Mouse (Mus musculus) lung, embryonic 16.5 days (tissue): ENCODE results near the gene Stc2. TPM values are rescaled to one million over a fixed set of nuclear protein-coding genes. Genes with fewer than 3 reads are reported as not detected.

Experiments
- ATAC-seq: fragments of 200-750 bp; cut with Nextera tagmentation; 2 replicates; pipeline ENCODE4 v1.8.0; 2017; ENCODE audit warnings: low read depth, mild to moderate bottlenecking, moderate library complexity
- H3K27ac ChIP-seq: fragments of 300-500 bp; sonication (generic); 2 replicates; pipeline ENCODE4 v1.5.1; 2014; ENCODE audit warnings: mild to moderate bottlenecking, control low read depth, low read length
- H3K27me3 ChIP-seq: fragments of 300-500 bp; sonication (generic); 2 replicates; pipeline ENCODE4 v1.6.1; 2014; ENCODE audit warnings: low read depth, low read length, mixed read lengths; ENCODE audit not compliant: control insufficient read depth, insufficient read depth
- H3K36me3 ChIP-seq: fragments of 300-500 bp; sonication (generic); 2 replicates; pipeline ENCODE4 v1.6.1; 2014; ENCODE audit warnings: low read length; ENCODE audit not compliant: control insufficient read depth, insufficient read depth
- H3K4me1 ChIP-seq: fragments of 300-500 bp; sonication (generic); replicated peaks from 2 replicates; pipeline ENCODE4 v1.6.1; 2014; ENCODE audit warnings: low read length, mixed read lengths; ENCODE audit not compliant: control insufficient read depth, insufficient read depth
- H3K4me2 ChIP-seq: fragments of 300-500 bp; sonication (generic); 2 replicates; pipeline ENCODE4 v1.6.1; 2014; ENCODE audit warnings: low read depth, low read length, control low read depth
- H3K4me3 ChIP-seq: fragments of 300-500 bp; sonication (generic); 2 replicates; pipeline ENCODE4 v1.5.1; 2014; ENCODE audit warnings: mild to moderate bottlenecking, low read length, control low read depth
- H3K9ac ChIP-seq: fragments of 300-500 bp; sonication (generic); 2 replicates; pipeline ENCODE4 v1.6.1; 2014; ENCODE audit warnings: low read length, control low read depth
- H3K9me3 ChIP-seq: fragments of 300-500 bp; sonication (generic); 2 replicates; pipeline ENCODE4 v1.6.1; 2016; ENCODE audit warnings: low read length; ENCODE audit not compliant: control insufficient read depth
- WGBS: fragments of 180-500 bp; shearing (Covaris S2); extraction: QIAGEN DNeasy Blood & Tissue Kit; methylation state at CpG from one replicate; pipeline ENCODE4 v1.1.7; 2014; 5-methylcytosine and 5-hydroxymethylcytosine counted together
- polyA plus RNA-seq: library from polyadenylated mRNA; unstranded; fragments of >200 nt; fragmentation: Nextera tagmentation; extraction: Ambion mirVana; gene quantifications from 2 replicates; pipeline ENCODE4 v1.2.1, GENCODE M21; 2015

The Stc2 gene
- polyA plus RNA-seq, 1 experiment from 2014 or later: 3.4 TPM

DNA sequence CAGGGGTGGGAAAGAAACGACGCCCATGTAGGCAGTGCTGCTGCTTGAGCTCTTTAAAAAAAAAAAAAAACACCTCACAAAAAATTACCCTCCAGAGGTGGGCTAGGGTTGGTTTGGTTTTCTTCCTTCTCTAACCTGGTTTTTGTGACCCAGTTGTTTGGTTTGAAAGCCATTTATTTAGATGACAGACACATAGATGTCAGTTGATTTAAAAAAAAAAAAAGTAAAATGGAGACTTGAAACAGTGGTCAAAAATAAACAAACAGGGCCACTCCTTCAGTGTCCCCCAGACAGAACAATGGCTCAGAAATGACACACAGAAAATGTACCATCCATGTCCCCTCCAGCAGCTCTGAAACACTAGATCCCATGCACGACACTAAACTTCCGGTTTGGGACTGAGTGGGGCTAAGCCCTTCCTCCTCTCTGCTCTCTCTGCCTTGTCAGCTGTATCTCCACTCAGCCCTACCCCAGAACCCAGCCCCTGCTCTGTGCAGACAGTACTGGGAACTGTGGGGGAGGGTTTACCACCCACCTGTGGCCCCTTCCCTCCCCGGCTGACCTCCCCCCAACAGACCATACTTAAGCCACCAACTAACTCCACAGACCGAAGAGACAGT is 10.5 kb downstream of the Stc2 start:
- Histone ChIP-seq H3K27me3 (no peaks in the 10 kb centered on the region), H3K36me3 (no peaks in the 10 kb centered on the region), H3K4me3 (no peak overlapping the region), H3K9me3 (no peaks in the 10 kb centered on the region), H3K4me1 (peaks cover 9% of the 10 kb centered on the region; the same call in 1 of the 2 replicates), H3K4me2 (no peak overlapping the region), H3K27ac (no peak overlapping the region), H3K9ac (no peak overlapping the region)
- no peak for ATAC-seq
- 63% methylated on average over 6 of the region's 6 CpGs for WGBS

DNA sequence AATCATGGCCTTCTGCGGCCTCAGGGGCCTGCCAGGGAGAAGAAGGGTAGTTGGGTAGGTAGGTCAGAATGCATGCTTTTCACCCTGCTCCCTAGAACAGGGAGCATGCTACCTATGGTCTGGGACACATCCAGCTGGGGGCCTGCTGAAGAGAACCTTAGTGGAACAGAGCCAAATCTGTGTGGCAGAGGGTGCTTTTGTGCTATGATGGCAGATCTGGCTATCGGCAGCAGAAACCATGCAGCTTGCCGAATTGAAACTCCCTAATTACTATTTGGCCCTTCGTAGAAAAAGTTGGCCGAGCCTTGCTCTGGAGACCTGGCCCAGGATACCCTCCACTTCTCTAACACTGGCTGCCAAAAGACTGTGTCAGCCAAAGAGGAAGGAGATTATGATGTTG is 11.4 kb downstream of the Stc2 start:
- no peaks in the 10 kb centered on the region for H3K27me3 ChIP-seq
- H3K9me3 ChIP-seq: no peaks in the 10 kb centered on the region
- no peak for ATAC-seq
- WGBS: 82% methylated on average over 5 of the region's 5 CpGs
- peaks cover 9% of the 10 kb centered on the region; the same call in 1 of the 2 replicates for H3K4me1 ChIP-seq
- H3K4me3 ChIP-seq: no peak overlapping the region
- H3K4me2 ChIP-seq: no peak overlapping the region
- H3K9ac ChIP-seq: no peak overlapping the region
- H3K27ac ChIP-seq: no peak overlapping the region
- H3K36me3 ChIP-seq: no peaks in the 10 kb centered on the region

DNA sequence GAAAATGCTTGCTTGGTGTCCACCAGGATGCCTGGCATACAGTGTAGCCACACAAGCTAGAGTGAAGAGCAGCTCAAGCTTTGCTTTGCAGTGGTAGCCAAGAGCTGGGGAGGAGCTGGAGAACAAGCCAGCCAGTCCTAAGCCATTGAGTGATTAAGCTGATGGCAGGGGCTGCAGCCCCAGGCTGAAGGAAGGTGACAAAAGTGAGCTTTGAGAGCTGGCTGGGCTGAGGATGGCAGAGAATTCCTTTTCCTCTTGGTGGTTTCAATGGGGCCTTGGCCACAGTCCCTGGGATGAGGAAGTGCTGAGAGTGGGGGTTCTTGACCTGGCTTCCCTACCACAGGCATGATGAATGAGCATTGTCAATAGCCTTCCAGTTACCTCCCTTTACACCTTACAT is 13.0 kb downstream of the Stc2 start:
- H3K27me3 ChIP-seq: no peaks in the 10 kb centered on the region
- H3K4me2 ChIP-seq: no peak overlapping the region
- H3K4me3 ChIP-seq: no peak overlapping the region
- no peaks in the 10 kb centered on the region for H3K36me3 ChIP-seq
- ATAC-seq: no peak
- 0 out of 2 replicates have a peak, but pooled peaks cover 2% of the 10 kb centered on the region for H3K4me1 ChIP-seq
- H3K27ac ChIP-seq: no peak overlapping the region
- H3K9ac ChIP-seq: no peak overlapping the region
- H3K9me3 ChIP-seq: no peaks in the 10 kb centered on the region

GRCm38 (mm10) chr11:31355737-31356136 is 14.1 kb downstream of the Stc2 start:
- H3K4me3 ChIP-seq: no peak overlapping the region
- WGBS: 88% methylated on average over 1 of the region's 1 CpGs

DNA sequence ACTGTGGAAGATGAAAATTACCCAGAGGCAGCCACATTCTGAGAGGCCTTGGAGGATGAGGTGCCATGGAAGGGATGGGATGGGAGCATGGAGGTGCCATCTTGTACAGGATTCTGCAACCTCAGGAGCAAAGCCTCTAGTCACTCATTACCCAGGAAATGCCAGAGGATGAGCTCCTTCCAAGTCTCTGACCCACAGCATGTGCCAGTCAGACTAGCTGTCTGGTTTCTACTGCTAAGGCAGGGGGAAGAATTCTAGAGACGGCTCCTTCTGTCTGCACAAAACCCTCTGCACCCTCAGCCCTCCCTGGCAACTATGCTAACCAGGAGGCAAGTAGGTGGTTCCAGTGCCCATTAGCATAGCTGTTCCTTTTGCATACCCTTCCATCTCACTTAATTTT is 15.4 kb downstream of the Stc2 start:
- ATAC-seq: no peak

More at GRCm38 (mm10) chr11:31355737-31356136, 14.1 kb downstream of the Stc2 start:
- ATAC-seq: no peak
- no peak overlapping the region for H3K4me2 ChIP-seq
- no peaks in the 10 kb centered on the region for H3K36me3 ChIP-seq
- H3K9ac ChIP-seq: no peak overlapping the region
- H3K9me3 ChIP-seq: no peaks in the 10 kb centered on the region
- H3K27ac ChIP-seq: no peak overlapping the region
- H3K27me3 ChIP-seq: no peaks in the 10 kb centered on the region
- no peaks in the 10 kb centered on the region for H3K4me1 ChIP-seq

More for the DNA sequence above, 15.4 kb downstream of the Stc2 start:
- 64% methylated on average over 1 of the region's 1 CpGs for WGBS
- H3K36me3 ChIP-seq: no peaks in the 10 kb centered on the region
- no peaks in the 10 kb centered on the region for H3K4me1 ChIP-seq
- H3K27ac ChIP-seq: no peak overlapping the region
- no peak overlapping the region for H3K9ac ChIP-seq
- H3K4me3 ChIP-seq: no peak overlapping the region
- H3K27me3 ChIP-seq: no peaks in the 10 kb centered on the region
- H3K9me3 ChIP-seq: no peaks in the 10 kb centered on the region
- no peak overlapping the region for H3K4me2 ChIP-seq

Other genes with a start within 250 kb of the Stc2 start
- not detected in 2 replicates for gene Gm17332, start 187.6 kb downstream of the Stc2 start, polyA plus RNA-seq